Mouse (Mus musculus): ENCODE measurements at regions not wholly inside any gene's neighbourhood (a gene's known extent, or its start where the extent isn't known, plus 50 kb on each side); places are given as distances from the start of the nearest gene placed in this dataset.
A peak's percentile ranks its signal among the peaks of the same experiment; 100 is the strongest.

GRCm38 (mm10) chr3:42514922-42515593 is 772.6 kb downstream of the D3Ertd751e start:
- TF ChIP-seq POLR2A (IDR thresholded peaks at IDR 0.05; ENCODE audit: borderline replicate concordance, extremely low read depth, insufficient read depth, insufficient read length, poor library complexity, severe bottlenecking): no peak
- TF ChIP-seq CTCF (IDR thresholded peaks at IDR 0.05; ENCODE audit: borderline replicate concordance, extremely low read depth, insufficient read depth, insufficient read length): no peak
- DNase-seq (ENCODE audit: low read depth): peak; percentile 47

GRCm38 (mm10) chr3:42516286-42516685 is 773.9 kb downstream of the D3Ertd751e start:
- peak; percentile 5 for DNase-seq (ENCODE audit: low read depth)
- TF ChIP-seq CTCF (IDR thresholded peaks at IDR 0.05; ENCODE audit: borderline replicate concordance, extremely low read depth, insufficient read depth, insufficient read length): no peak
- TF ChIP-seq POLR2A (IDR thresholded peaks at IDR 0.05; ENCODE audit: borderline replicate concordance, extremely low read depth, insufficient read depth, insufficient read length, poor library complexity, severe bottlenecking): no peak

- no peak for TF ChIP-seq CTCF (IDR thresholded peaks at IDR 0.05; ENCODE audit: borderline replicate concordance, extremely low read depth, insufficient read depth, insufficient read length)
- TF ChIP-seq POLR2A (IDR thresholded peaks at IDR 0.05; ENCODE audit: borderline replicate concordance, extremely low read depth, insufficient read depth, insufficient read length, poor library complexity, severe bottlenecking): no peak
- DNase-seq (ENCODE audit: low read depth): peak; percentile 59
Measured at GRCm38 (mm10) chr3:42531397-42531796, 789.0 kb downstream of the D3Ertd751e start.

GRCm38 (mm10) chr3:42566731-42567130 is 824.3 kb downstream of the D3Ertd751e start:
- no peak for DNase-seq (ENCODE audit: low read depth)
- TF ChIP-seq POLR2A (IDR thresholded peaks at IDR 0.05; ENCODE audit: borderline replicate concordance, extremely low read depth, insufficient read depth, insufficient read length, poor library complexity, severe bottlenecking) (no peak), CTCF (IDR thresholded peaks at IDR 0.05; ENCODE audit: borderline replicate concordance, extremely low read depth, insufficient read depth, insufficient read length) (no peak)

GRCm38 (mm10) chr3:42570364-42571024 is 828.1 kb downstream of the D3Ertd751e start:
- DNase-seq (ENCODE audit: low read depth): peak; percentile 63

GRCm38 (mm10) chr3:42571877-42572459 is 829.6 kb downstream of the D3Ertd751e start:
- DNase-seq (ENCODE audit: low read depth): peak; percentile 65
- TF ChIP-seq POLR2A (IDR thresholded peaks at IDR 0.05; ENCODE audit: borderline replicate concordance, extremely low read depth, insufficient read depth, insufficient read length, poor library complexity, severe bottlenecking) (no peak), CTCF (IDR thresholded peaks at IDR 0.05; ENCODE audit: borderline replicate concordance, extremely low read depth, insufficient read depth, insufficient read length) (no peak)

More at GRCm38 (mm10) chr3:42570364-42571024, 828.1 kb downstream of the D3Ertd751e start:
- TF ChIP-seq CTCF (IDR thresholded peaks at IDR 0.05; ENCODE audit: borderline replicate concordance, extremely low read depth, insufficient read depth, insufficient read length) (no peak), POLR2A (IDR thresholded peaks at IDR 0.05; ENCODE audit: borderline replicate concordance, extremely low read depth, insufficient read depth, insufficient read length, poor library complexity, severe bottlenecking) (no peak)

GRCm38 (mm10) chr3:42573155-42573554 is 830.7 kb downstream of the D3Ertd751e start:
- peak; percentile 81 for DNase-seq (ENCODE audit: low read depth)
- TF ChIP-seq CTCF (IDR thresholded peaks at IDR 0.05; ENCODE audit: borderline replicate concordance, extremely low read depth, insufficient read depth, insufficient read length): no peak
- TF ChIP-seq POLR2A (IDR thresholded peaks at IDR 0.05; ENCODE audit: borderline replicate concordance, extremely low read depth, insufficient read depth, insufficient read length, poor library complexity, severe bottlenecking): no peak

- no peak for DNase-seq (ENCODE audit: low read depth)
- TF ChIP-seq POLR2A (IDR thresholded peaks at IDR 0.05; ENCODE audit: borderline replicate concordance, extremely low read depth, insufficient read depth, insufficient read length, poor library complexity, severe bottlenecking): no peak
Measured at GRCm38 (mm10) chr3:42582311-42582710, 839.9 kb downstream of the D3Ertd751e start.

GRCm38 (mm10) chr3:42587296-42587932 is 845.0 kb downstream of the D3Ertd751e start:
- DNase-seq (ENCODE audit: low read depth): peak; percentile 67
- TF ChIP-seq CTCF (IDR thresholded peaks at IDR 0.05; ENCODE audit: borderline replicate concordance, extremely low read depth, insufficient read depth, insufficient read length) (no peak), POLR2A (IDR thresholded peaks at IDR 0.05; ENCODE audit: borderline replicate concordance, extremely low read depth, insufficient read depth, insufficient read length, poor library complexity, severe bottlenecking) (no peak)

GRCm38 (mm10) chr3:42589516-42589915 is 847.1 kb downstream of the D3Ertd751e start:
- no peak for TF ChIP-seq POLR2A (IDR thresholded peaks at IDR 0.05; ENCODE audit: borderline replicate concordance, extremely low read depth, insufficient read depth, insufficient read length, poor library complexity, severe bottlenecking)
- TF ChIP-seq CTCF (IDR thresholded peaks at IDR 0.05; ENCODE audit: borderline replicate concordance, extremely low read depth, insufficient read depth, insufficient read length): no peak
- DNase-seq (ENCODE audit: low read depth): no peak

- TF ChIP-seq POLR2A (IDR thresholded peaks at IDR 0.05; ENCODE audit: borderline replicate concordance, extremely low read depth, insufficient read depth, insufficient read length, poor library complexity, severe bottlenecking): no peak
- TF ChIP-seq CTCF (IDR thresholded peaks at IDR 0.05; ENCODE audit: borderline replicate concordance, extremely low read depth, insufficient read depth, insufficient read length): no peak
- DNase-seq (ENCODE audit: low read depth): no peak
Measured at GRCm38 (mm10) chr3:42590126-42590525, 847.7 kb downstream of the D3Ertd751e start.
